Mouse (Mus musculus) CH12.LX (cell line): ENCODE measurements around the gene Slc2a13.

Experiments
- CHD1 ChIP-seq: IDR thresholded peaks from 2 replicates; pipeline ENCODE4 v1.6.1; 2012; ENCODE audit warnings: low read depth, low read length, improper control_type of control experiment, inconsistent platforms
- CTCF ChIP-seq, 2 experiments: IDR thresholded peaks in 1 of 2; conservative IDR thresholded peaks in 1 of 2; 2 replicates each; pipeline ENCODE4 v1.5.1; 2011 to 2012; ENCODE audit warnings: low read depth in 2 of 2, low read length in 2 of 2, improper control_type of control experiment in 1 of 2, inconsistent platforms in 1 of 2, mild to moderate bottlenecking in 1 of 2, moderate library complexity in 1 of 2
- EP300 ChIP-seq: IDR thresholded peaks from 2 replicates; pipeline ENCODE4 v1.6.1; 2011; ENCODE audit warnings: low read length, improper control_type of control experiment
- JUN ChIP-seq: IDR thresholded peaks from 2 replicates; pipeline ENCODE4 v1.6.1; 2011; ENCODE audit warnings: low read depth, mild to moderate bottlenecking, low read length, improper control_type of control experiment, moderate library complexity; ENCODE audit not compliant: insufficient read depth
- KAT2A ChIP-seq: IDR thresholded peaks from 2 replicates; pipeline ENCODE4 v1.6.1; 2012; ENCODE audit warnings: low read length, improper control_type of control experiment, inconsistent platforms; ENCODE audit not compliant: insufficient replicate concordance
- MAZ ChIP-seq: IDR thresholded peaks from 2 replicates; pipeline ENCODE4 v1.6.1; 2012; ENCODE audit warnings: low read depth, mild to moderate bottlenecking, inconsistent platforms, low read length, improper control_type of control experiment, moderate library complexity
- NELFE ChIP-seq: IDR thresholded peaks from 2 replicates; pipeline ENCODE4 v1.6.1; 2011; ENCODE audit warnings: low read depth, low read length, improper control_type of control experiment
- POLR2A ChIP-seq: IDR thresholded peaks from 2 replicates; pipeline ENCODE4 v1.6.1; 2011; ENCODE audit warnings: low read depth, mild to moderate bottlenecking, improper control_type of control experiment, low read length
- RAD21 ChIP-seq: IDR thresholded peaks from 2 replicates; pipeline ENCODE4 v1.6.1; 2011; ENCODE audit warnings: low read depth, mild to moderate bottlenecking, low read length, improper control_type of control experiment, moderate library complexity
- RCOR1 ChIP-seq: conservative IDR thresholded peaks from 2 replicates; pipeline ENCODE4 v1.6.1; 2012; ENCODE audit warnings: low read depth, mild to moderate bottlenecking, inconsistent platforms, low read length, improper control_type of control experiment
- UBTF ChIP-seq: IDR thresholded peaks from 2 replicates; pipeline ENCODE4 v1.6.1; 2012; ENCODE audit warnings: low read depth, mild to moderate bottlenecking, inconsistent platforms, low read length, improper control_type of control experiment, moderate library complexity
- ZNF384 ChIP-seq: IDR thresholded peaks from 2 replicates; pipeline ENCODE4 v1.6.1; 2012; ENCODE audit warnings: low read depth, low read length, improper control_type of control experiment, inconsistent platforms

DNA sequence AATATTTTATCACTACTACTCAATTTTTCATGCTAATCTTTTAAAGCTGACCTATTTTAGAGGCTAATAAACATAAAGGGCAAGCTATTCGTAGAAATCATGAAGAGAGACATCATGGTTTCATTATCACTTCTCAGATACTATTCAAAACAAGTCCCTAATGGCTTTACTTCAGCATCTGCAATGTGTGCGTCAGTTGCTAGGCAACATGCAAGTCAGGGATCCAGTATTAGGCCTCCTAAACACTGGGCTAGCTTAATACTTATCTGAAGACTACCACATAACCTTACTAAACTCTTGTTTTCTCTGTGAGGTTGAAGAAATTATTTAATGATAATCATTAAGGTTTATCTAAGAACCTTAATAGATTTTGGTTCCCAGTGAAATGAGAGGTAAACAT lies 111.1 kb downstream of the Slc2a13 start:
- TF ChIP-seq CTCF (conservative IDR thresholded peaks at IDR 0.05 in 1 of 2, IDR thresholded peaks at IDR 0.05 in 1 of 2; ENCODE audit: low read depth in 2 of 2, low read length in 2 of 2), result no peak
- TF ChIP-seq CHD1, result no peak
- TF ChIP-seq JUN, result no peak
- no peak for TF ChIP-seq RAD21
- TF ChIP-seq POLR2A, result no peak
- no peak for TF ChIP-seq ZNF384
- no peak for TF ChIP-seq EP300
- TF ChIP-seq UBTF, result no peak
- no peak for TF ChIP-seq KAT2A
- TF ChIP-seq NELFE, result no peak
- no peak for TF ChIP-seq RCOR1
- no peak for TF ChIP-seq MAZ
